Mouse (Mus musculus): ENCODE data around the gene Pofut1.

DNA sequence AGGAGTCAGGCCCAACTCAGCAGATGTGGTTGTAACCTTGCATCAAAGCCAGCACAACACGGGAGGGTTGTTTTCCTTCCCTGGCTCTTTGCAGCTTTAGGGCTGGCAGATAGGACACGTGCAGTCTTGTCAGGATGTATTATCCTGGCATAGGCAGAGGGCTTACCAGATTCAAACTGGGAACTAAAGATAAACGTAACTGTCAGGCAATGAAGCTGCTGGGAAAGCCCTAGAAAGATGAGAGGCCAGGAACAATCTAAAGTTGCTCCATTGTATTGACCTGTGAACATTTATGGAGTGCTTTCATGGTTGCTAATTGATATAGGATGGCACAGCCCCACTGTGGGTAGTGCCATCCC, 15.8 kb upstream of the Pofut1 start:
- TF ChIP-seq POLR2A (IDR thresholded peaks at IDR 0.05; ENCODE audit: borderline replicate concordance, extremely low read depth, low read depth, low read length) (no peak), CTCF (IDR thresholded peaks at IDR 0.05; ENCODE audit: insufficient read depth, low read length) (no peak)

Data from lung, adult 2 months (tissue).